Mouse (Mus musculus): ENCODE results near the gene Gm20388. TPM values are rescaled to one million over a fixed set of nuclear protein-coding genes. Genes with fewer than 3 reads are reported as not detected.

Gene Gm20388
- total and polyA plus RNA-seq, 2 experiments from 2014 or later, result 17.3 TPM; not detected in 1

DNA sequence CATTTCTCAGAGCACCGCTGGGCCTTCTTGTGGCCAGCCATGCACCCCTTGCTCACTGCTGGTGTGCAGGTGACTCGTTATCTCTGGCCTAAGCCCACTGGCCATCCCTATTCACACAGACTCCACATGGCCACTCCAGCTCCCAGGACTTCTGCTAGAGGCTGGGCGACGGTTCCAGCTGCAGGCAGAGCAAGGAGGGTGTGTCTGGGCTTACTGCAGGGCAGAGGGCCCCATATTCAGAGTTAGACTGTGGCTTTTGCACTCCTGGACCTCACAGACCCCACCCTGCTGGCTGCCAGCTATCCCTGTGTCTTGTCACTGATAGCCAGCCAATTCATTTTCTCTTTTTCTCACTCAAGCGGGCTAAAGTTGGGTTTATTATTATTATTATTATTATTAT is 773.4 kb downstream of the Gm20388 start:
- WGBS, result 70% methylated on average over 5 of the region's 5 CpGs
- H3K9me3 ChIP-seq (replicated peaks; ENCODE audit: control insufficient read depth, low read length), result no peaks in the 10 kb centered on the region
- H3K4me1 ChIP-seq (ENCODE audit: control insufficient read depth, insufficient read depth), result no peaks in the 10 kb centered on the region
- 0 out of 2 replicates have a peak, but pooled peaks cover 7% of the 10 kb centered on the region for H3K27me3 ChIP-seq (ENCODE audit: control insufficient read depth, insufficient read depth, low read length)
- H3K27ac ChIP-seq (ENCODE audit: low read depth), result no peak overlapping the region
- H3K4me3 ChIP-seq (ENCODE audit: low read depth, low read length), result no peak overlapping the region
- TF ChIP-seq EP300 (IDR thresholded peaks at IDR 0.05; ENCODE audit: low read depth) (no peak), CTCF (IDR thresholded peaks at IDR 0.05; ENCODE audit: low read depth) (no peak)
- DNase-seq (ENCODE audit: low spot score) (no peak), ATAC-seq (ENCODE audit: insufficient read depth, low read depth) (no peak)
- no peak overlapping the region for H3K9ac ChIP-seq (replicated peaks; ENCODE audit: low read depth, low read length)
- H3K36me3 ChIP-seq (replicated peaks; ENCODE audit: control insufficient read depth, insufficient read depth, low read length), result no peaks in the 10 kb centered on the region
- no peak overlapping the region for H3K4me2 ChIP-seq (ENCODE audit: low read depth, low read length)

GRCm38 (mm10) chr8:120685097-120685496 is 774.5 kb downstream of the Gm20388 start:
- no peaks in the 10 kb centered on the region for H3K4me1 ChIP-seq (ENCODE audit: control insufficient read depth, insufficient read depth)
- H3K4me2 ChIP-seq (ENCODE audit: low read depth, low read length), result no peak overlapping the region
- TF ChIP-seq EP300 (IDR thresholded peaks at IDR 0.05; ENCODE audit: low read depth), result no peak
- no peak for TF ChIP-seq CTCF (IDR thresholded peaks at IDR 0.05; ENCODE audit: low read depth)
- no peak overlapping the region for H3K27ac ChIP-seq (ENCODE audit: low read depth)
- no peaks in the 10 kb centered on the region for H3K36me3 ChIP-seq (replicated peaks; ENCODE audit: control insufficient read depth, insufficient read depth, low read length)
- no peak overlapping the region for H3K4me3 ChIP-seq (ENCODE audit: low read depth, low read length)
- no peak for DNase-seq (ENCODE audit: low spot score)
- H3K27me3 ChIP-seq (ENCODE audit: control insufficient read depth, insufficient read depth, low read length), result 0 out of 2 replicates have a peak, but pooled peaks cover 5% of the 10 kb centered on the region
- WGBS, result 66% methylated on average over 5 of the region's 5 CpGs
- H3K9ac ChIP-seq (replicated peaks; ENCODE audit: low read depth, low read length), result no peak overlapping the region
- ATAC-seq (ENCODE audit: insufficient read depth, low read depth), result no peak
- no peaks in the 10 kb centered on the region for H3K9me3 ChIP-seq (replicated peaks; ENCODE audit: control insufficient read depth, low read length)

DNA sequence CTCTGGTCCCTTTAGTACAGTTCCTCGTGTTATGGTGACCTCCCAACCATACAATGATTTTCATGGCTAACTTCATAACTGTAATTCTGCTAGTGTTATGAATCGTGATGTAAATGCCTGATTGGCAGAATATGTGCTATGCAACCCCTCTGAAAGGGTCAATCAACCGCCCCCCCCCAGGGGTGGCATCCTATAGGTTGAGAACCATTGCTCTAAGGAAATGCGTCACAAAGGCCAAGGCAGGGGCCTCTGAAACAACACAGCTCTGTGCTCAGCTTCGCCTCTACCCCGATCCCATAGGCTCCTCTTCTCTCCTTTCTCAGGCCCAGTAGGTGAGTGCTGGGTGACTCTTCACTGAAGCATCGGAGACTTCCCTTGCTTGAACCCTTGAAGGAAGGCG is 775.0 kb downstream of the Gm20388 start:
- ATAC-seq (ENCODE audit: insufficient read depth, low read depth) (no peak), DNase-seq (ENCODE audit: low spot score) (no peak)
- no peaks in the 10 kb centered on the region for H3K9me3 ChIP-seq (replicated peaks; ENCODE audit: control insufficient read depth, low read length)
- H3K4me3 ChIP-seq (ENCODE audit: low read depth, low read length), result no peak overlapping the region
- H3K9ac ChIP-seq (replicated peaks; ENCODE audit: low read depth, low read length), result no peak overlapping the region
- TF ChIP-seq EP300 (IDR thresholded peaks at IDR 0.05; ENCODE audit: low read depth), result no peak
- TF ChIP-seq CTCF (IDR thresholded peaks at IDR 0.05; ENCODE audit: low read depth), result no peak
- no peak overlapping the region for H3K27ac ChIP-seq (ENCODE audit: low read depth)
- 0 out of 2 replicates have a peak, but pooled peaks cover 6% of the 10 kb centered on the region for H3K27me3 ChIP-seq (ENCODE audit: control insufficient read depth, insufficient read depth, low read length)
- no peak overlapping the region for H3K4me2 ChIP-seq (ENCODE audit: low read depth, low read length)
- no peaks in the 10 kb centered on the region for H3K4me1 ChIP-seq (ENCODE audit: control insufficient read depth, insufficient read depth)
- H3K36me3 ChIP-seq (replicated peaks; ENCODE audit: control insufficient read depth, insufficient read depth, low read length), result no peaks in the 10 kb centered on the region
- WGBS, result 71% methylated on average over 8 of the region's 8 CpGs

DNA sequence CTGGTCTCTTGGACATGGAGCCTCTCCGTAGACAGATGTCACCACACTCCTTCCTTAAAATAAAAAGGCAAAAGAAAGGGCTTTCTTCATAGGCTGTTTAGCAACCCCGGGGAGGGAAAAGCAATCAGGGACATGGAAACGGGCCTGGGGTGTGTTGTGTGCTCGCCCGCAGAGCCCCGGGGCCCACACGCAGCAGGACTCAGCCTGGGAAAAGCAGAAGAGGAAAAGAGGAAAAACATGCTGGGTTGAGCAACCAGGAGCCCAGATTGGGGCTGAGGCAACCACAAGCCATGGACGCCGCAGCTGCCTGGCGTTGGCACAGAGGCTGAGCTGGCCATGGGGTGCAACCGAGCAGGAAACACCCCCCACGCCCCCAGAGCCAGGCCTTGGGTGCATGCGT is 775.4 kb downstream of the Gm20388 start:
- 74% methylated on average over 13 of the region's 13 CpGs for WGBS
- H3K9me3 ChIP-seq (replicated peaks; ENCODE audit: control insufficient read depth, low read length), result no peaks in the 10 kb centered on the region
- H3K27me3 ChIP-seq (ENCODE audit: control insufficient read depth, insufficient read depth, low read length), result 0 out of 2 replicates have a peak, but pooled peaks cover 4% of the 10 kb centered on the region
- no peak overlapping the region for H3K4me3 ChIP-seq (ENCODE audit: low read depth, low read length)
- no peak overlapping the region for H3K27ac ChIP-seq (ENCODE audit: low read depth)
- H3K9ac ChIP-seq (replicated peaks; ENCODE audit: low read depth, low read length), result no peak overlapping the region
- DNase-seq (ENCODE audit: low spot score) (no peak), ATAC-seq (ENCODE audit: insufficient read depth, low read depth) (no peak)
- no peak for TF ChIP-seq CTCF (IDR thresholded peaks at IDR 0.05; ENCODE audit: low read depth)
- TF ChIP-seq EP300 (IDR thresholded peaks at IDR 0.05; ENCODE audit: low read depth), result no peak
- no peaks in the 10 kb centered on the region for H3K4me1 ChIP-seq (ENCODE audit: control insufficient read depth, insufficient read depth)
- H3K4me2 ChIP-seq (ENCODE audit: low read depth, low read length), result no peak overlapping the region
- H3K36me3 ChIP-seq (replicated peaks; ENCODE audit: control insufficient read depth, insufficient read depth, low read length), result no peaks in the 10 kb centered on the region

GRCm38 (mm10) chr8:120686576-120686975 is 775.9 kb downstream of the Gm20388 start:
- 77% methylated on average over 5 of the region's 5 CpGs for WGBS
- Histone ChIP-seq H3K4me2 (ENCODE audit: low read depth, low read length) (no peak overlapping the region), H3K9ac (replicated peaks; ENCODE audit: low read depth, low read length) (no peak overlapping the region), H3K4me1 (ENCODE audit: control insufficient read depth, insufficient read depth) (no peaks in the 10 kb centered on the region), H3K27me3 (ENCODE audit: control insufficient read depth, insufficient read depth, low read length) (0 out of 2 replicates have a peak, but pooled peaks cover 3% of the 10 kb centered on the region), H3K9me3 (replicated peaks; ENCODE audit: control insufficient read depth, low read length) (no peaks in the 10 kb centered on the region), H3K36me3 (replicated peaks; ENCODE audit: control insufficient read depth, insufficient read depth, low read length) (no peaks in the 10 kb centered on the region), H3K4me3 (ENCODE audit: low read depth, low read length) (no peak overlapping the region), H3K27ac (ENCODE audit: low read depth) (no peak overlapping the region)
- no peak for DNase-seq (ENCODE audit: low spot score)
- ATAC-seq (ENCODE audit: insufficient read depth, low read depth), result no peak
- TF ChIP-seq CTCF (IDR thresholded peaks at IDR 0.05; ENCODE audit: low read depth) (no peak), EP300 (IDR thresholded peaks at IDR 0.05; ENCODE audit: low read depth) (no peak)

DNA sequence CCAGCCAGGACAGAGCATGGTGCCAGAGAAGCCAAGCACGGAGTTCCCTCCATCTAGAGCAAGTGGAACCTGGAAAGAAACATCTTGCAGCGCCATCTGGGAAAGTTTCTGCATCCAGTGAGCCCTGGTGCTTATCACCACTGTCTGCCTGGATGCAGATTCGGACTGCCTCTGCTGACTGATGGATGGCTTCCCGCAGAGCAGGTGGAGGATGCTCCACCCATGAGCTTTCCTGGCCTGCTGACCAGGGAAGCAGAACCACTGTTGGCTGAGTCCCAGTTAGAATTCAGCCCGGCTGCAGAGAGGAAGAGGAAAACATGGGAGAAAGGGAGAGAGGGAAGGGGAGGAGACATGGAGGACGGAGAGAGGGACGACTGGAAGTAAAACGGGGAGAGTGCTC is 777.1 kb downstream of the Gm20388 start:
- TF ChIP-seq EP300 (IDR thresholded peaks at IDR 0.05; ENCODE audit: low read depth) (no peak), CTCF (IDR thresholded peaks at IDR 0.05; ENCODE audit: low read depth) (no peak)
- no peak overlapping the region for H3K27ac ChIP-seq (ENCODE audit: low read depth)
- no peak overlapping the region for H3K9ac ChIP-seq (replicated peaks; ENCODE audit: low read depth, low read length)
- no peaks in the 10 kb centered on the region for H3K4me1 ChIP-seq (ENCODE audit: control insufficient read depth, insufficient read depth)
- H3K36me3 ChIP-seq (replicated peaks; ENCODE audit: control insufficient read depth, insufficient read depth, low read length), result no peaks in the 10 kb centered on the region
- no peak overlapping the region for H3K4me3 ChIP-seq (ENCODE audit: low read depth, low read length)
- ATAC-seq (ENCODE audit: insufficient read depth, low read depth), result no peak
- WGBS, result 54% methylated on average over 8 of the region's 8 CpGs
- no peak overlapping the region for H3K4me2 ChIP-seq (ENCODE audit: low read depth, low read length)
- H3K27me3 ChIP-seq (ENCODE audit: control insufficient read depth, insufficient read depth, low read length), result 0 out of 2 replicates have a peak, but pooled peaks cover 3% of the 10 kb centered on the region
- no peaks in the 10 kb centered on the region for H3K9me3 ChIP-seq (replicated peaks; ENCODE audit: control insufficient read depth, low read length)
- no peak for DNase-seq (ENCODE audit: low spot score)
